Mouse (Mus musculus) bone marrow, adult 2 months (tissue): ENCODE measurements around the gene N4bp2l2.

Experiments used
- CTCF ChIP-seq: fragments of 200-500 bp; IDR thresholded peaks from 2 replicates; pipeline ENCODE4 v1.5.1; 2011; ENCODE audit warnings: low read length, control low read depth; ENCODE audit not compliant: control insufficient read depth, insufficient read depth
- POLR2A ChIP-seq: fragments of 200-500 bp; IDR thresholded peaks from 2 replicates; pipeline ENCODE4 v1.6.1; 2011; ENCODE audit warnings: low read depth, mild to moderate bottlenecking, control low read depth, low read length, borderline replicate concordance; ENCODE audit not compliant: control insufficient read depth

GRCm38 (mm10) chr5:150618599-150619355, 47.2 kb downstream of the N4bp2l2 start:
- TF ChIP-seq CTCF, result no peak
- no peak for TF ChIP-seq POLR2A
